ENCODE assay signal across 8 mouse cellular contexts in genomic region chr13:23745381-23746161, GRCm38 (mm10). TPM values are rescaled to one million over a fixed set of nuclear protein-coding genes. Genes with fewer than 3 reads are reported as not detected.
DNase-seq lines count a peak whose midpoint lies in the region; ATAC-seq lines count a peak whose summit lies in the region.

Hist1h3c (minus strand) TSS chr13:23745602.

- peaks cover 9% of the 10 kb centered on the region for H3K4me1 ChIP-seq in hindbrain, embryonic 12.5 days

- H3K4me2 ChIP-seq in hindbrain, embryonic 12.5 days (replicated peaks), result peak within 1 kb of the TSS; percentile 64

- H3K9ac ChIP-seq in hindbrain, embryonic 12.5 days, result peak within 1 kb of the TSS; percentile 58

- peak; percentile 96 for DNase-seq in R1 (ENCODE audit: low read depth, low spot score)
- DNase-seq in cerebellum, postnatal 10 days, result peak; percentile 92
- DNase-seq in frontal cortex, postnatal 10 days (ENCODE audit: low spot score in 2 of 2), result peak; percentile 62 to 84
- DNase-seq in layer of hippocampus, postnatal 10 days (ENCODE audit: low spot score in 2 of 2), result peak; percentile 87 to 89
- peak; percentile 94 for DNase-seq in lung, postnatal 36 days
- peak; percentile 92 to 93 for DNase-seq in right cerebral cortex, adult 2 months (ENCODE audit: low spot score in 2 of 2)
- peak; percentile 69 for DNase-seq in urinary bladder, postnatal 25 days (ENCODE audit: low spot score)

- no peaks in the 10 kb centered on the region for H3K36me3 ChIP-seq in hindbrain, embryonic 12.5 days

- peak within 1 kb of the TSS; percentile 40 for H3K4me3 ChIP-seq in hindbrain, embryonic 12.5 days

- ATAC-seq in hindbrain, embryonic 12.5 days (ENCODE audit: low FRiP score), result peak; percentile 73

- 2% methylated on average over 21 of the region's 28 CpGs for WGBS in hindbrain, embryonic 12.5 days

- H3K27me3 ChIP-seq in hindbrain, embryonic 12.5 days, result no peaks in the 10 kb centered on the region

- H3K27ac ChIP-seq in hindbrain, embryonic 12.5 days, result peak within 1 kb of the TSS; percentile 98

- H3K9me3 ChIP-seq in hindbrain, embryonic 12.5 days (replicated peaks), result no peaks in the 10 kb centered on the region

RNA-seq across cellular contexts. Expression of gene Hist1h3c, which starts in this region (rescaled TPM):
- polyA plus RNA-seq in hindbrain, embryonic 12.5 days (2016; fragmentation: Nextera tagmentation; extraction: Ambion mirVana), result 9.7 and 11.6 TPM in 2 replicates
- total RNA-seq in layer of hippocampus, postnatal 10 days (2021), result 10 to 100 TPM; 23.5 to 26.8 TPM

Comparison
In these comparisons a context has a peak if more than half of its experiments do, and no peak if none do; other contexts are left out.
1. Peak in every context shown above with its lines: DNase-seq, ATAC-seq, H3K4me3 ChIP-seq and H3K27ac ChIP-seq.